Mouse (Mus musculus): ENCODE measurements around the gene Rgs12. TPM values are rescaled to one million over a fixed set of nuclear protein-coding genes. Genes with fewer than 3 reads are reported as not detected.

Gene Rgs12
- polyA plus RNA-seq, 1 experiment = 4.7 TPM

Other genes starting within 250 kb of the Rgs12 start
- 5.8 and 6.9 TPM in 2 replicates for gene Htt, start 187.7 kb upstream of the Rgs12 start, polyA plus RNA-seq (2012; ENCODE audit: insufficient read depth, insufficient read length, missing spikeins)
- 0.92 TPM in 1 of 2 replicates, not detected in the other for gene Msantd1, start 41.4 kb upstream of the Rgs12 start, polyA plus RNA-seq (2012; ENCODE audit: insufficient read depth, insufficient read length, missing spikeins)
- not detected in 2 replicates for gene Hgfac, start 92.1 kb downstream of the Rgs12 start, polyA plus RNA-seq (2012; ENCODE audit: insufficient read depth, insufficient read length, missing spikeins)
- 0.46 TPM in 1 of 2 replicates, not detected in the other for gene Dok7, start 107.3 kb downstream of the Rgs12 start, polyA plus RNA-seq (2012; ENCODE audit: insufficient read depth, insufficient read length, missing spikeins)
- 33.0 and 44.9 TPM in 2 replicates for gene Lrpap1, start 156.3 kb downstream of the Rgs12 start, polyA plus RNA-seq (2012; ENCODE audit: insufficient read depth, insufficient read length, missing spikeins)

Data from brown adipose tissue, adult 24 weeks (tissue).